ENCODE assay signal across 27 mouse cellular contexts in genomic region chr2:163095784-163096183, GRCm38 (mm10). TPM values are rescaled to one million over a fixed set of nuclear protein-coding genes. Genes with fewer than 3 reads are reported as not detected.
DNase-seq lines count a peak whose midpoint lies in the region; ATAC-seq and TF ChIP-seq lines count a peak whose summit lies in the region.
"Had no signal": no experiment of that assay in that cellular context is flagged by ENCODE, and none has a peak within 500 bp of the region (broad histone marks: within the 10 kb centered on the region; RNA-seq: fewer than 3 reads in every experiment).

No protein-coding gene starts in this region.

- no peak overlapping the region for H3K9ac ChIP-seq in liver, adult 2 months (ENCODE audit: low read depth, low read length)
- H3K9ac ChIP-seq: embryonic facial prominence, embryonic 12.5 days; heart, embryonic 13.5 days; hindbrain, embryonic 14.5 days; liver, embryonic 13.5 days had no signal

- peaks cover 12% of the 10 kb centered on the region for H3K4me1 ChIP-seq in liver, adult 2 months (ENCODE audit: control insufficient read depth, insufficient read depth, low read length)
- H3K4me1 ChIP-seq: embryonic facial prominence, embryonic 12.5 days; heart, embryonic 13.5 days had no signal

- no peak overlapping the region for H3K4me3 ChIP-seq in liver, adult 2 months (ENCODE audit: insufficient read depth, low read depth, low read length)
- no peak overlapping the region for H3K4me3 ChIP-seq in left cerebral cortex, adult 2 months
- H3K4me3 ChIP-seq: embryonic facial prominence, embryonic 12.5 days; erythroblast, embryonic 14.5 days; heart, embryonic 13.5 days; layer of hippocampus, adult 2 months; liver, embryonic 13.5 days; midbrain, embryonic 10.5 days had no signal

- peak; percentile 98 for DNase-seq in liver, adult 2 months (ENCODE audit: extremely low read depth, low read depth, low spot score)
- DNase-seq in liver (no peak), adipocyte (ENCODE audit: low spot score) (peak; percentile 48)
- DNase-seq in kidney, postnatal 4 days = peak; percentile 42 to 54
- peak; percentile 57 for DNase-seq in lung, postnatal 36 days
- DNase-seq in left cerebral cortex, adult 2 months (ENCODE audit: extremely low spot score in 1 of 2, low spot score in 2 of 2) = no peak
- DNase-seq in gastrocnemius, postnatal 25 days = no peak
- DNase-seq: adrenal gland, adult 8-10 months; cerebellum, adult 8-10 months; gastrocnemius, postnatal 10 days; heart, adult 18-20 months; layer of hippocampus, postnatal 36 days; left cerebral cortex, postnatal 4 days; liver, embryonic 13.5 days; retina, postnatal 1 day; right cerebral cortex, postnatal 4 days; thymus, postnatal 14 days had no signal

- 0 out of 2 replicates have a peak overlapping the region, but pooled peaks have one; percentile 39 for H3K27ac ChIP-seq in liver, adult 2 months (replicated peaks; ENCODE audit: insufficient read depth, low read depth, low read length)
- H3K27ac ChIP-seq in left cerebral cortex, adult 2 months = no peak overlapping the region
- H3K27ac ChIP-seq: embryonic facial prominence, embryonic 12.5 days; heart, embryonic 13.5 days; hindbrain, embryonic 14.5 days; layer of hippocampus, adult 2 months; liver, embryonic 13.5 days; midbrain, embryonic 10.5 days had no signal

- no peak for ATAC-seq in megakaryocyte progenitor cell, adult 5-6 weeks (replicated peaks; ENCODE audit: poor library complexity)
- ATAC-seq: forebrain, embryonic 14.5 days had no signal

- H3K79me2 ChIP-seq in liver, adult 2 months (ENCODE audit: control insufficient read depth, insufficient read depth, low read length) = no peaks in the 10 kb centered on the region

- TF ChIP-seq POLR2A in liver, adult 2 months (IDR thresholded peaks at IDR 0.05; ENCODE audit: extremely low read depth, insufficient read depth, low read length) = no peak

- WGBS in liver, adult 2 months = 16% methylated on average over 3 of the region's 3 CpGs

- intact Hi-C loops in left cerebral cortex, adult 2 months (cut with DNase I) = no loop called here

- no peaks in the 10 kb centered on the region for H3K27me3 ChIP-seq in liver, adult 2 months (ENCODE audit: control insufficient read depth, insufficient read depth, low read length)
- H3K27me3 ChIP-seq: embryonic facial prominence, embryonic 12.5 days had no signal

- TF ChIP-seq CTCF in liver, adult 2 months (IDR thresholded peaks at IDR 0.05; ENCODE audit: low read depth, low read length) = no peak
- no peak for TF ChIP-seq CTCF in left cerebral cortex, adult 2 months (IDR thresholded peaks at IDR 0.05)

- H3K36me3 ChIP-seq in liver, adult 2 months (ENCODE audit: control insufficient read depth, insufficient read depth, low read length) = no peaks in the 10 kb centered on the region
- H3K36me3 ChIP-seq: embryonic facial prominence, embryonic 12.5 days; heart, embryonic 13.5 days; liver, embryonic 13.5 days; midbrain, embryonic 10.5 days had no signal

RNA-seq across cellular contexts. Expression of gene Gtsf1l, which starts 8.1 kb away (rescaled TPM):
- not detected in 2 replicates for total RNA-seq in liver, adult 2 months (2014; rRNA removed)
- polyA plus RNA-seq in liver, adult 2 months (2012; rRNA removed) = not detected in 2 replicates
- total RNA-seq in left cerebral cortex, adult 2 months (2021) = not detected
- 0.90 and 1.4 TPM in 2 replicates for total RNA-seq in megakaryocyte progenitor cell, adult 5-6 weeks (2015)
- total RNA-seq in megakaryocyte progenitor cell, adult 5-6 weeks (2017) = 0.61 TPM in 1 of 2 replicates, not detected in the other
- total RNA-seq in gastrocnemius, postnatal 25 days (2021) = not detected
- total RNA-seq: adrenal gland, adult 8-10 months; gastrocnemius, postnatal 10 days; heart, adult 18-20 months; heart, postnatal 25 days; layer of hippocampus, adult 2 months; layer of hippocampus, postnatal 36 days; left cerebral cortex, postnatal 4 days had no signal
- polyA plus RNA-seq: embryonic facial prominence, embryonic 12.5 days; erythroblast, embryonic 14.5 days; heart, embryonic 13.5 days; intestine, embryonic 14.5 days; liver, embryonic 13.5 days; midbrain, embryonic 10.5 days had no signal

RNA-seq across cellular contexts. Expression of gene Mybl2, which starts 41.3 kb away (rescaled TPM):
- 0.09 and 0.54 TPM in 2 replicates for total RNA-seq in liver, adult 2 months (2014; rRNA removed)
- 0.29 and 0.31 TPM in 2 replicates for polyA plus RNA-seq in liver, adult 2 months (2012; rRNA removed)
- total RNA-seq in left cerebral cortex, adult 2 months (2021) = 1 to 10 TPM; 1.2 to 2.0 TPM
- total RNA-seq in megakaryocyte progenitor cell, adult 5-6 weeks (2015) = 28.1 and 30.8 TPM in 2 replicates
- 39.0 and 40.6 TPM in 2 replicates for total RNA-seq in megakaryocyte progenitor cell, adult 5-6 weeks (2017)
- total RNA-seq in gastrocnemius, postnatal 25 days (2021) = under 1 TPM; 0.56 to 0.70 TPM

Comparison
In these comparisons a context has a peak if more than half of its experiments do, and no peak if none do; other contexts are left out.
1. DNase-seq: peak in liver, adult 2 months (single experiment), adipocyte (single experiment), kidney, postnatal 4 days (2 of 2) and lung, postnatal 36 days (single experiment); none in liver (single experiment), left cerebral cortex, adult 2 months (0 of 2) and gastrocnemius, postnatal 25 days (single experiment).
2. RNA of gene Mybl2, which starts 41.3 kb away (total RNA-seq): 28.1 to 40.6 TPM in megakaryocyte progenitor cell, adult 5-6 weeks; 1.2 to 2.0 TPM in left cerebral cortex, adult 2 months, 0.56 to 0.70 TPM in gastrocnemius, postnatal 25 days and 0.09 to 0.54 TPM in liver, adult 2 months; every median in the first group is over 4 times any median in the second.